ENCODE assay signal across 24 mouse cellular contexts in the genomic region with DNA sequence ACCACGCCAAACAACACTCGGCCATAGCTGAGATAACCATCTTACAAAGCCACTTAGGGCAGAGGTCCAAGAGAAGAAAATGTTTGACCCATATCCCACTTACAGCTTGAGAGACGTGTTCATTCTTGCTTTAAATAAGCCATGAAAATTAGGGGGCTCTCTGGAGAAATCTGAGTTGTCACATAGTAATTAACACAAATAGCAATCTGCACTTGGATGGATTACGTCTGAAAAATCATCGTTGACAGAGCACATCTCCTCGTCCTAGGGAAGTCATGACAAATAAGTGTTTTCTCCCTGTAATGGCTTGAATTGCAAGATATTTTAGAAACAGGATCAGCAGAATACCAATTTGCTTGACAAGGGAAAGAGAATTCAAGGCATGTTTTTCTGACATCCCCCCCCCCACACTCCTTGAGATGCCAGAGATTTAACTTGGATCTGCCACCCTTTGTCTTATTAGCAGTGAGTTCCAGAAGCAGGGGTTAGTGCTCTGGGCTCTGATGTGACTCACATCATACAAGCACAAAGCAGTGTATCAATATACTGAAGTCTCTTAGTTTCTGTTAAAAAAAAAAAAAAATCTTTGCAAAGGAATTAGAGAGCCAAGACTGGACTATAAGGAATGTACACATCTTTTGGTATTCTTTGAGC.
A peak's percentile ranks its signal among the peaks of the same experiment; 100 is the strongest.
DNase-seq lines count a peak whose midpoint lies in the region; ATAC-seq and TF ChIP-seq lines count a peak whose summit lies in the region.
"Had no signal": no experiment of that assay in that cellular context is flagged by ENCODE, and none has a peak within 500 bp of the region (broad histone marks: within the 10 kb centered on the region; RNA-seq: fewer than 3 reads in every experiment).

No protein-coding gene starts in this region.

- TF ChIP-seq POLR2A in brain, embryonic 14.5 days (IDR thresholded peaks at IDR 0.05; ENCODE audit: borderline replicate concordance, extremely low read depth, insufficient read depth, insufficient read length, poor library complexity, severe bottlenecking) = no peak

- no peak overlapping the region for H3K4me3 ChIP-seq in forebrain, embryonic 13.5 days
- no peak overlapping the region for H3K4me3 ChIP-seq in forebrain, embryonic 11.5 days (ENCODE audit: low read depth, low read length)
- H3K4me3 ChIP-seq in forebrain, embryonic 14.5 days (ENCODE audit: low read depth, low read length) = no peak overlapping the region
- H3K4me3 ChIP-seq: heart, embryonic 10.5 days; hindbrain, embryonic 15.5 days; intestine, embryonic 15.5 days; layer of hippocampus, adult 2 months had no signal

- H3K36me3 ChIP-seq in forebrain, embryonic 13.5 days (ENCODE audit: poor library complexity, severe bottlenecking) = no peaks in the 10 kb centered on the region
- no peaks in the 10 kb centered on the region for H3K36me3 ChIP-seq in forebrain, embryonic 11.5 days (ENCODE audit: control insufficient read depth, insufficient read depth, low read length)
- no peaks in the 10 kb centered on the region for H3K36me3 ChIP-seq in forebrain, embryonic 14.5 days (ENCODE audit: control insufficient read depth, insufficient read depth, low read length)
- H3K36me3 ChIP-seq: G1E; heart, embryonic 10.5 days; hindbrain, embryonic 15.5 days; intestine, embryonic 15.5 days had no signal

- peaks cover 3% of the 10 kb centered on the region; the same call in 1 of the 2 replicates for H3K4me1 ChIP-seq in forebrain, embryonic 13.5 days
- H3K4me1 ChIP-seq in forebrain, embryonic 11.5 days (replicated peaks; ENCODE audit: control insufficient read depth, insufficient read depth, low read length) = no peaks in the 10 kb centered on the region
- H3K4me1 ChIP-seq in forebrain, embryonic 14.5 days (ENCODE audit: control insufficient read depth, insufficient read depth, low read length) = peaks cover 5% of the 10 kb centered on the region; the same call in 1 of the 2 replicates
- H3K4me1 ChIP-seq: heart, embryonic 10.5 days; hindbrain, embryonic 15.5 days; intestine, embryonic 15.5 days had no signal

- H3K27ac ChIP-seq in forebrain, embryonic 13.5 days = no peak overlapping the region
- no peak overlapping the region for H3K27ac ChIP-seq in forebrain, embryonic 11.5 days (ENCODE audit: low read depth, low read length)
- H3K27ac ChIP-seq in forebrain, embryonic 14.5 days (ENCODE audit: low read depth, low read length) = no peak overlapping the region
- H3K27ac ChIP-seq: heart, embryonic 10.5 days; hindbrain, embryonic 15.5 days; intestine, embryonic 15.5 days; layer of hippocampus, adult 2 months had no signal

- 37% methylated on average over 6 of the region's 6 CpGs for WGBS in forebrain, embryonic 13.5 days
- WGBS in forebrain, embryonic 11.5 days = 66% methylated on average over 6 of the region's 6 CpGs
- WGBS in forebrain, embryonic 14.5 days = 31% methylated on average over 6 of the region's 6 CpGs

- H3K9ac ChIP-seq in forebrain, embryonic 13.5 days = no peak overlapping the region
- no peak overlapping the region for H3K9ac ChIP-seq in forebrain, embryonic 11.5 days (ENCODE audit: low read length)
- H3K9ac ChIP-seq in forebrain, embryonic 14.5 days (ENCODE audit: low read length) = no peak overlapping the region
- H3K9ac ChIP-seq: hindbrain, embryonic 15.5 days; intestine, embryonic 15.5 days had no signal

- no peak for DNase-seq in forebrain, embryonic 11.5 days (ENCODE audit: low spot score)
- DNase-seq in brain, embryonic 14.5 days (ENCODE audit: low read depth) = peak; percentile 83
- peak; percentile 64 for DNase-seq in forebrain, embryonic 14.5 days (ENCODE audit: low spot score)
- peak; percentile 4 for DNase-seq in telencephalon, adult 2 months (ENCODE audit: low read depth, low spot score)
- no peak for DNase-seq in T-cell, adult 2 months (ENCODE audit: low spot score)
- no peak for DNase-seq in heart, adult 8-10 months (ENCODE audit: low spot score)
- DNase-seq: adrenal gland, adult 8-10 months; B cell, adult 2 months; cerebellum, adult 8-10 months; gastrocnemius, postnatal 25 days; heart, postnatal 4 days; kidney, adult 9 months; kidney, postnatal 14 days; lung, postnatal 4 days; right cerebral cortex, postnatal 14 days; spleen, adult 18-20 months had no signal

- H3K4me2 ChIP-seq in forebrain, embryonic 13.5 days = no peak overlapping the region
- no peak overlapping the region for H3K4me2 ChIP-seq in forebrain, embryonic 11.5 days (ENCODE audit: low read depth, low read length, severe bottlenecking)
- H3K4me2 ChIP-seq in forebrain, embryonic 14.5 days (ENCODE audit: low read length) = no peak overlapping the region
- H3K4me2 ChIP-seq: hindbrain, embryonic 15.5 days; intestine, embryonic 15.5 days had no signal

- ATAC-seq in forebrain, embryonic 13.5 days = peak; percentile 68
- ATAC-seq in forebrain, embryonic 11.5 days (replicated peaks; ENCODE audit: low FRiP score) = no peak
- peak; percentile 61; the same call in 1 of the 2 replicates for ATAC-seq in forebrain, embryonic 14.5 days
- ATAC-seq: activated CD4-positive, CD25-positive, alpha-beta regulatory T cell, adult 4 months; intestine, embryonic 15.5 days had no signal

- no peak for TF ChIP-seq CTCF in brain, embryonic 14.5 days (IDR thresholded peaks at IDR 0.05; ENCODE audit: borderline replicate concordance, extremely low read depth, insufficient read depth, insufficient read length)

- H3K9me3 ChIP-seq in forebrain, embryonic 13.5 days (replicated peaks) = no peaks in the 10 kb centered on the region
- H3K9me3 ChIP-seq in forebrain, embryonic 11.5 days (ENCODE audit: control insufficient read depth, low read length) = no peaks in the 10 kb centered on the region
- no peaks in the 10 kb centered on the region for H3K9me3 ChIP-seq in forebrain, embryonic 14.5 days (replicated peaks; ENCODE audit: control insufficient read depth, low read length)
- H3K9me3 ChIP-seq: heart, embryonic 10.5 days; hindbrain, embryonic 15.5 days; intestine, embryonic 15.5 days had no signal

- H3K27me3 ChIP-seq in forebrain, embryonic 13.5 days = no peaks in the 10 kb centered on the region
- no peaks in the 10 kb centered on the region for H3K27me3 ChIP-seq in forebrain, embryonic 11.5 days (ENCODE audit: control insufficient read depth, insufficient read depth, low read length)
- H3K27me3 ChIP-seq in forebrain, embryonic 14.5 days (replicated peaks; ENCODE audit: control insufficient read depth, insufficient read depth, low read length) = no peaks in the 10 kb centered on the region
- H3K27me3 ChIP-seq: CH12.LX; hindbrain, embryonic 15.5 days; intestine, embryonic 15.5 days had no signal

Comparison
In these comparisons a context has a peak if more than half of its experiments do, and no peak if none do; other contexts are left out.
1. DNase-seq: peak in brain, embryonic 14.5 days (single experiment), forebrain, embryonic 14.5 days (single experiment) and telencephalon, adult 2 months (single experiment); none in forebrain, embryonic 11.5 days (single experiment), T-cell, adult 2 months (single experiment) and heart, adult 8-10 months (single experiment).